Mouse (Mus musculus) brain, adult 10 weeks (tissue): Measurements from ENCODE around the gene Gm21663. TPM values are rescaled to one million over a fixed set of nuclear protein-coding genes. Genes with fewer than 3 reads are reported as not detected.

ENCODE experiments used
- polyA plus RNA-seq: library from polyadenylated mRNA; stranded (reverse); fragments of 350-450 nt; fragmentation: Illumina TruSeq; extraction: RNeasy Lipid Tissue Mini Kit (QIAGEN cat#74804); gene quantifications from one replicate; pipeline ENCODE4 v1.2.3, GENCODE M21; 2015; ENCODE audit warnings: low read depth, low replicate concordance

The Gm21663 gene
- polyA plus RNA-seq: not detected

DNA sequence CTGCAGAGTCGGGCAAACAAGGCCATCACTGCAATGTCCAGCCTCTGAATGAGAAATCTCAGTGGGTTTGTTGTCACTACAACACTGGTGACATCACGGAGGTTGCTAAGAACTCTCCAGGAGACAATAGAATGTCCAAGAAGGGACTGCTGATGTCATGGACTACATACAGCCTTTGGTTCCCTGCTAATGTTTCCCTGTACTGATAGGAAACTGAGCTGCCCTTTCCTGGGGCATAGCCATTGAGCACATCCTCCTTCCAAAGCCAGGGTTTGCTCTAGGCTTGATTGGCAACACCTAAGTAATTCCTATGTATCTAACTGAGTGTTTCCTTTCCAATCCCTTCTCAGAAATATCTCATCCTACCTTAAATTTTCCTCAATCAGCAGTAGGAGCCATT lies at the start of gene Gm21663:
Gene Gm21663 (minus strand): TSS at position 101 of the 400 bp plus-strand sequence.

DNA sequence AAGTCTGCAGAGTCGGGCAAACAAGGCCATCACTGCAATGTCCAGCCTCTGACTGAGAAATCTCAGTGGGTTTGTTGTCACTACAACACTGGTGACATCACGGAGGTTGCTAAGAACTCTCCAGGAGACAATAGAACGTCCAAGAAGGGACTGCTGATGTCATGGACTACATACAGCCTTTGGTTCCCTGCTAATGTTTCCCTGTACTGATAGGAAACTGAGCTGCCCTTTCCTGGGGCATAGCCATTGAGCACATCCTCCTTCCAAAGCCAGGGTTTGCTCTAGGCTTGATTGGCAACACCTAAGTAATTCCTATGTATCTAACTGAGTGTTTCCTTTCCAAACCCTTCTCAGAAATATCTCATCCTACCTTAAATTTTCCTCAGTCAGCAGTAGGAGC lies 46.4 kb upstream of the Gm21663 start, which contains the start of gene Gm21698:
Gene Gm21698 (minus strand): TSS at position 101 of the 400 bp plus-strand sequence.

DNA sequence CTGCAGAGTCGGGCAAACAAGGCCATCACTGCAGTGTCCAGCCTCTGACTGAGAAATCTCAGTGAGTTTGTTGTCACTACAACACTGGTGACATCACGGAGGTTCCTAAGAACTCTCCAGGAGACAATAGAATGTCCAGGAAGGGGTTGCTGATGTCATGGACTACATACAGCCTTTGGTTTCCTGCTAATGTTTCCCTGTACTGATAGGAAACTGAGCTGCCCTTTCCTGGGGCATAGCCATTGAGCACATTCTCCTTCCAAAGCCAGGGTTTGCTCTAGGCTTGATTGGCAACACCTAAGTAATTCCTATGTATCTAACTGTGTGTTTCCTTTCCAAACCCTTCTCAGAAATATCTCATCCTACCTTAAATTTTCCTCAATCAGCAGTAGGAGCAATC lies 30.4 kb upstream of the Gm21663 start, which contains the start of gene Gm21680:
Gene Gm21680 (minus strand): TSS at position 101 of the 400 bp plus-strand sequence.

DNA sequence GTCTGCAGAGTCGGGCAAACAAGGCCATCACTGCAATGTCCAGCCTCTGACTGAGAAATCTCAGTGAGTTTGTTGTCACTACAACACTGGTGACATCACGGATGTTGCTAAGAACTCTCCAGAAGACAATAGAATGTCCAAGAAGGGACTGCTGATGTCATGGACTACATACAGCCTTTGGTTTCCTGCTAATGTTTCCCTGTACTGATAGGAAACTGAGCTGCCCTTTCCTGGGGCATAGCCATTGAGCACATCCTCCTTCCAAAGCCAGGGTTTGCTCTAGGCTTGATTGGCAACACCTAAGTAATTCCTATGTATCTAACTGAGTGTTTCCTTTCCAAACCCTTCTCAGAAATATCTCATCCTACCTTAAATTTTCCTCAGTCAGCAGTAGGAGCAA lies 12.1 kb upstream of the Gm21663 start, which contains the start of gene Gm21671:
Gene Gm21671 (minus strand): TSS at position 101 of the 400 bp plus-strand sequence.

Other genes starting within 250 kb of the Gm21663 start
- gene Xrcc2, start 236.6 kb downstream of the Gm21663 start, polyA plus RNA-seq: 6.5 TPM
- 146 TPM for gene Actr3b, start 182.4 kb downstream of the Gm21663 start, polyA plus RNA-seq
- not detected for gene Gm21671, start 12.0 kb upstream of the Gm21663 start, polyA plus RNA-seq
- gene Gm21680, start 30.3 kb upstream of the Gm21663 start, polyA plus RNA-seq: not detected
- gene Gm21698, start 46.3 kb upstream of the Gm21663 start, polyA plus RNA-seq: not detected
- gene Gm1979, start 62.4 kb upstream of the Gm21663 start, polyA plus RNA-seq: not detected
- not detected for gene Gm5862, start 80.5 kb upstream of the Gm21663 start, polyA plus RNA-seq
- gene Speer4a, start 97.2 kb upstream of the Gm21663 start, polyA plus RNA-seq: not detected
- not detected for gene Gm7347, start 116.2 kb upstream of the Gm21663 start, polyA plus RNA-seq
- not detected for gene Gm10471, start 146.9 kb upstream of the Gm21663 start, polyA plus RNA-seq
- gene 5031410I06Rik, start 163.0 kb upstream of the Gm21663 start, polyA plus RNA-seq: not detected
- gene Gm10220, start 179.0 kb upstream of the Gm21663 start, polyA plus RNA-seq: not detected